Mouse (Mus musculus): ENCODE measurements around the gene Vmn1r4.

- TF ChIP-seq ZC3H11A (IDR thresholded peaks at IDR 0.05; ENCODE audit: low read depth, low read length) (no peak), CTCF (IDR thresholded peaks at IDR 0.05 in 2 of 3, conservative IDR thresholded peaks at IDR 0.05 in 1 of 3; ENCODE audit: control insufficient read depth in 1 of 3, insufficient read depth in 1 of 3, low read depth in 2 of 3, low read length in 3 of 3, poor library complexity in 1 of 3, severe bottlenecking in 1 of 3) (peak in 2 of 3 experiments; percentile 7 to 10; a peak in 1 of 6 replicates), POLR2A (IDR thresholded peaks at IDR 0.05; ENCODE audit: control insufficient read depth in 1 of 2, insufficient read depth in 1 of 2, low read depth in 1 of 2, low read length in 2 of 2, poor library complexity in 1 of 2) (no peak), MAX (IDR thresholded peaks at IDR 0.05; ENCODE audit: low read length) (no peak), HCFC1 (IDR thresholded peaks at IDR 0.05; ENCODE audit: low read depth, low read length) (no peak), UBTF (IDR thresholded peaks at IDR 0.05; ENCODE audit: borderline replicate concordance, insufficient read depth, low read depth, low read length) (no peak), RCOR1 (IDR thresholded peaks at IDR 0.05; ENCODE audit: low read depth, low read length) (no peak), ZNF384 (IDR thresholded peaks at IDR 0.05; ENCODE audit: low read depth, low read length) (no peak), MYC (IDR thresholded peaks at IDR 0.05; ENCODE audit: low read depth, low read length) (no peak), EP300 (IDR thresholded peaks at IDR 0.05; ENCODE audit: low read depth in 1 of 2, low read length in 2 of 2) (no peak), TBP (IDR thresholded peaks at IDR 0.05; ENCODE audit: low read depth, low read length) (no peak), ZMIZ1 (IDR thresholded peaks at IDR 0.05; ENCODE audit: low read depth, low read length) (no peak), MAFK (IDR thresholded peaks at IDR 0.05; ENCODE audit: borderline replicate concordance, low read depth, low read length) (no peak)
Measured at GRCm38 (mm10) chr6:56877985-56878384, 45.8 kb upstream of the Vmn1r4 start.
